In genomic region chr17:29886061-29886460, GRCm38 (mm10) we compare ENCODE assay signal across 8 mouse cellular contexts.
DNase-seq lines count a peak whose midpoint lies in the region; ATAC-seq and TF ChIP-seq lines count a peak whose summit lies in the region.

No protein-coding gene starts in this region.

- no peaks in the 10 kb centered on the region for H3K9me3 ChIP-seq in megakaryocyte, embryonic 14.5 days
- no peaks in the 10 kb centered on the region for H3K9me3 ChIP-seq in hindbrain, embryonic 12.5 days (replicated peaks)
- H3K9me3 ChIP-seq in liver, embryonic 14.5 days (ENCODE audit: control insufficient read depth, low read length), result no peaks in the 10 kb centered on the region
- H3K9me3 ChIP-seq in stomach, postnatal 0 days (ENCODE audit: control insufficient read depth, low read length), result no peaks in the 10 kb centered on the region

- no peak for ATAC-seq in cerebellum, adult (ENCODE audit: insufficient number of reproducible peaks, low FRiP score, low TSS enrichment)
- ATAC-seq in megakaryocyte, adult 5-6 weeks (ENCODE audit: poor library complexity, severe bottlenecking), result no peak
- ATAC-seq in hindbrain, embryonic 12.5 days (ENCODE audit: low FRiP score), result no peak
- no peak for ATAC-seq in liver, embryonic 14.5 days (ENCODE audit: insufficient read depth)
- no peak for ATAC-seq in stomach, postnatal 0 days (ENCODE audit: low FRiP score, low TSS enrichment)

- DNase-seq in cerebellum, adult 11-12 months, result peak; percentile 51
- DNase-seq in liver, embryonic 14.5 days (ENCODE audit: low read depth in 3 of 3, low spot score in 3 of 3), result no peak
- peak; percentile 33 for DNase-seq in stomach, postnatal 0 days (ENCODE audit: low spot score)
- DNase-seq in embryo, embryonic 10.5 days (ENCODE audit: low spot score), result no peak

- H3K4me2 ChIP-seq in hindbrain, embryonic 12.5 days (replicated peaks), result peak overlapping the region; percentile 95
- peak overlapping the region; percentile 80 for H3K4me2 ChIP-seq in liver, embryonic 14.5 days (ENCODE audit: low read depth)
- H3K4me2 ChIP-seq in stomach, postnatal 0 days (replicated peaks; ENCODE audit: low read depth), result peak overlapping the region; percentile 96

- peak overlapping the region; percentile 87; the same call in 1 of the 2 replicates for H3K27ac ChIP-seq in hindbrain, embryonic 12.5 days
- no peak overlapping the region for H3K27ac ChIP-seq in liver, embryonic 14.5 days
- H3K27ac ChIP-seq in stomach, postnatal 0 days (replicated peaks), result no peak overlapping the region

- H3K36me3 ChIP-seq in megakaryocyte, embryonic 14.5 days (replicated peaks; ENCODE audit: low read length), result no peaks in the 10 kb centered on the region
- H3K36me3 ChIP-seq in hindbrain, embryonic 12.5 days, result no peaks in the 10 kb centered on the region
- no peaks in the 10 kb centered on the region for H3K36me3 ChIP-seq in liver, embryonic 14.5 days (replicated peaks; ENCODE audit: control insufficient read depth, insufficient read depth, low read depth)
- H3K36me3 ChIP-seq in stomach, postnatal 0 days (ENCODE audit: control insufficient read depth, insufficient read depth, low read length), result no peaks in the 10 kb centered on the region

- H3K9ac ChIP-seq in hindbrain, embryonic 12.5 days, result peak overlapping the region; percentile 87
- no peak overlapping the region for H3K9ac ChIP-seq in liver, embryonic 14.5 days (replicated peaks)
- H3K9ac ChIP-seq in stomach, postnatal 0 days (ENCODE audit: low read length), result no peak overlapping the region; the same call in 1 of the 2 replicates

- TF ChIP-seq EP300 in liver, embryonic 14.5 days (IDR thresholded peaks at IDR 0.05; ENCODE audit: low read depth), result no peak
- TF ChIP-seq EP300 in stomach, postnatal 0 days (optimal IDR thresholded peaks at IDR 0.05), result no peak

- H3K4me3 ChIP-seq in megakaryocyte, embryonic 14.5 days (replicated peaks), result peak overlapping the region; percentile 91
- H3K4me3 ChIP-seq in hindbrain, embryonic 12.5 days, result peak overlapping the region; percentile 68
- H3K4me3 ChIP-seq in liver, embryonic 14.5 days (ENCODE audit: insufficient read depth in 1 of 2, low read depth in 2 of 2, low read length in 2 of 2), result peak overlapping the region; percentile 49 to 64; a peak in 3 of 4 replicates
- H3K4me3 ChIP-seq in stomach, postnatal 0 days (ENCODE audit: low read depth, low read length), result peak overlapping the region; percentile 62

- WGBS in hindbrain, embryonic 12.5 days, result 1% methylated on average over 4 of the region's 4 CpGs
- 11% methylated on average over 4 of the region's 4 CpGs for WGBS in liver, embryonic 14.5 days (ENCODE audit: insufficient replicate concordance)
- 9% methylated on average over 4 of the region's 4 CpGs for WGBS in stomach, postnatal 0 days

- TF ChIP-seq CTCF in liver, embryonic 14.5 days (IDR thresholded peaks at IDR 0.05; ENCODE audit: low read depth), result no peak
- TF ChIP-seq CTCF in stomach, postnatal 0 days (IDR thresholded peaks at IDR 0.05; ENCODE audit: low read depth), result no peak

- peaks cover 57% of the 10 kb centered on the region for H3K4me1 ChIP-seq in megakaryocyte, embryonic 14.5 days
- peaks cover 54% of the 10 kb centered on the region for H3K4me1 ChIP-seq in hindbrain, embryonic 12.5 days
- peaks cover 3 to 4% of the 10 kb centered on the region in 2 experiments; a peak in 2 of 4 replicates for H3K4me1 ChIP-seq in liver, embryonic 14.5 days (replicated peaks; ENCODE audit: control insufficient read depth in 2 of 2, insufficient read depth in 2 of 2, low read length in 1 of 2)
- H3K4me1 ChIP-seq in stomach, postnatal 0 days (replicated peaks; ENCODE audit: control insufficient read depth, insufficient read depth), result peaks cover 8% of the 10 kb centered on the region; the same call in 1 of the 2 replicates

- H3K27me3 ChIP-seq in megakaryocyte, embryonic 14.5 days (replicated peaks), result peaks cover 90% of the 10 kb centered on the region
- H3K27me3 ChIP-seq in hindbrain, embryonic 12.5 days, result peaks cover 56% of the 10 kb centered on the region
- peaks cover 76% of the 10 kb centered on the region for H3K27me3 ChIP-seq in liver, embryonic 14.5 days (ENCODE audit: control insufficient read depth, insufficient read depth, low read length)
- no peaks in the 10 kb centered on the region for H3K27me3 ChIP-seq in stomach, postnatal 0 days (ENCODE audit: control insufficient read depth, insufficient read depth, low read length)

Comparison
In these comparisons a context has a peak if more than half of its experiments do, and no peak if none do; other contexts are left out.
1. DNase-seq: peak in cerebellum, adult 11-12 months (single experiment) and stomach, postnatal 0 days (single experiment); none in liver, embryonic 14.5 days (0 of 3) and embryo, embryonic 10.5 days (single experiment).
2. Peak in every context shown above with its lines, with median percentiles within 50 percentile points of each other: H3K4me3 ChIP-seq and H3K4me2 ChIP-seq.